Mouse (Mus musculus) MEL (cell line): ENCODE data around the gene C2cd4b. TPM values are rescaled to one million over a fixed set of nuclear protein-coding genes. Genes with fewer than 3 reads are reported as not detected.

ENCODE experiments used
- DNase-seq: peaks from one replicate; pipeline ENCODE4 v3.0.0; 2011; ENCODE audit warnings: low read depth, low spot score
- H3K27ac ChIP-seq: 2 replicates; pipeline ENCODE4 v1.5.1; 2012; ENCODE audit warnings: low read depth, mild to moderate bottlenecking, control low read depth, low read length, moderate library complexity; ENCODE audit not compliant: control insufficient read depth
- H3K27me3 ChIP-seq, 2 experiments: fragments of 150-350 bp in 1 of 2; sonication (generic) in 1 of 2; 2 replicates each; pipeline ENCODE4 v1.6.1; 2012; ENCODE audit warnings: low read length in 2 of 2, mild to moderate bottlenecking in 2 of 2, improper control_type of control experiment in 1 of 2, moderate library complexity in 1 of 2; ENCODE audit not compliant: insufficient read depth in 2 of 2, control insufficient read depth in 1 of 2
- H3K36me3 ChIP-seq, 2 experiments: 2 replicates each; pipeline ENCODE4 v1.6.1; 2012 to 2014; ENCODE audit warnings: low read length in 2 of 2, improper control_type of control experiment in 1 of 2, inconsistent platforms in 1 of 2, mild to moderate bottlenecking in 1 of 2; ENCODE audit not compliant: insufficient read depth in 2 of 2, control insufficient read depth in 1 of 2
- H3K4me1 ChIP-seq, 2 experiments: fragments of 150-350 bp in 1 of 2; sonication (generic) in 1 of 2; 2 replicates each; pipeline ENCODE4 v1.6.1; 2012; ENCODE audit warnings: low read length in 2 of 2, improper control_type of control experiment in 1 of 2, mild to moderate bottlenecking in 1 of 2; ENCODE audit not compliant: insufficient read depth in 2 of 2, control insufficient read depth in 1 of 2
- H3K4me3 ChIP-seq, 2 experiments: fragments of 150-350 bp in 1 of 2; sonication (generic) in 1 of 2; 2 replicates each; pipeline ENCODE4 v1.5.1; 2012; ENCODE audit warnings: low read depth in 2 of 2, low read length in 2 of 2, mild to moderate bottlenecking in 2 of 2, moderate library complexity in 2 of 2, control low read depth in 1 of 2, improper control_type of control experiment in 1 of 2; ENCODE audit not compliant: control insufficient read depth in 1 of 2, insufficient read depth in 1 of 2
- H3K79me2 ChIP-seq: 2 replicates; pipeline ENCODE4 v1.6.1; 2012; ENCODE audit warnings: mild to moderate bottlenecking, low read length, moderate library complexity; ENCODE audit not compliant: control insufficient read depth, poor library complexity, insufficient read depth
- H3K9ac ChIP-seq: 2 replicates; pipeline ENCODE4 v1.6.1; 2012; ENCODE audit warnings: low read depth, mild to moderate bottlenecking, control low read depth, low read length, moderate library complexity; ENCODE audit not compliant: control insufficient read depth, poor library complexity, severe bottlenecking
- H3K9me3 ChIP-seq: fragments of 150-350 bp; sonication (generic); replicated peaks from 2 replicates; pipeline ENCODE4 v1.6.1; 2012; ENCODE audit warnings: mild to moderate bottlenecking, low read length, improper control_type of control experiment, moderate library complexity; ENCODE audit not compliant: insufficient read depth
- BHLHE40 ChIP-seq: IDR thresholded peaks from 2 replicates; pipeline ENCODE4 v1.6.1; 2012; ENCODE audit warnings: low read depth, mild to moderate bottlenecking, inconsistent platforms, low read length, improper control_type of control experiment, borderline replicate concordance
- CHD2 ChIP-seq: IDR thresholded peaks from 2 replicates; pipeline ENCODE4 v1.6.1; 2011; ENCODE audit warnings: low read length, improper control_type of control experiment
- CTCF ChIP-seq, 3 experiments: IDR thresholded peaks in 2 of 3; conservative IDR thresholded peaks in 1 of 3; 2 replicates each; pipeline ENCODE4 v1.5.1; 2011 to 2012; ENCODE audit warnings: low read length in 3 of 3, low read depth in 2 of 3, mild to moderate bottlenecking in 2 of 3, improper control_type of control experiment in 1 of 3, inconsistent platforms in 1 of 3, mixed read lengths in 1 of 3, moderate library complexity in 1 of 3; ENCODE audit not compliant: control insufficient read depth in 1 of 3, insufficient read depth in 1 of 3, poor library complexity in 1 of 3, severe bottlenecking in 1 of 3
- E2F4 ChIP-seq: IDR thresholded peaks from 2 replicates; pipeline ENCODE4 v1.6.1; 2011; ENCODE audit warnings: low read depth, low read length, improper control_type of control experiment, borderline replicate concordance
- ETS1 ChIP-seq: IDR thresholded peaks from 2 replicates; pipeline ENCODE4 v1.6.1; 2012; ENCODE audit warnings: low read depth, mild to moderate bottlenecking, inconsistent platforms, low read length, improper control_type of control experiment, moderate library complexity
- HCFC1 ChIP-seq: IDR thresholded peaks from 2 replicates; pipeline ENCODE4 v1.6.1; 2012; ENCODE audit warnings: low read depth, mild to moderate bottlenecking, inconsistent platforms, low read length, improper control_type of control experiment, moderate library complexity
- JUND ChIP-seq: IDR thresholded peaks from 2 replicates; pipeline ENCODE4 v1.6.1; 2011; ENCODE audit warnings: low read depth, mild to moderate bottlenecking, improper control_type of control experiment, low read length
- KAT2A ChIP-seq: conservative IDR thresholded peaks from 2 replicates; pipeline ENCODE4 v1.6.1; 2012; ENCODE audit warnings: low read depth, low read length, improper control_type of control experiment, inconsistent platforms
- MAFK ChIP-seq: IDR thresholded peaks from 2 replicates; pipeline ENCODE4 v1.6.1; 2011; ENCODE audit warnings: low read depth, mild to moderate bottlenecking, low read length, improper control_type of control experiment, borderline replicate concordance
- MAX ChIP-seq: IDR thresholded peaks from 2 replicates; pipeline ENCODE4 v1.6.1; 2011; ENCODE audit warnings: low read length, improper control_type of control experiment
- MAZ ChIP-seq: IDR thresholded peaks from 2 replicates; pipeline ENCODE4 v1.6.1; 2012; ENCODE audit warnings: low read depth, mild to moderate bottlenecking, inconsistent platforms, low read length, improper control_type of control experiment
- MXI1 ChIP-seq: IDR thresholded peaks from 2 replicates; pipeline ENCODE4 v1.6.1; 2011; ENCODE audit warnings: mild to moderate bottlenecking, low read depth, low read length, improper control_type of control experiment
- MYC ChIP-seq: IDR thresholded peaks from 2 replicates; pipeline ENCODE4 v1.6.1; 2011; ENCODE audit warnings: low read depth, mild to moderate bottlenecking, low read length, improper control_type of control experiment, moderate library complexity
- NELFE ChIP-seq: IDR thresholded peaks from 2 replicates; pipeline ENCODE4 v1.6.1; 2011; ENCODE audit warnings: low read depth, low read length, improper control_type of control experiment
- NRF1 ChIP-seq: IDR thresholded peaks from 2 replicates; pipeline ENCODE4 v1.6.1; 2014; ENCODE audit warnings: low read depth, mild to moderate bottlenecking, inconsistent platforms, low read length, improper control_type of control experiment, moderate library complexity; ENCODE audit not compliant: poor library complexity, insufficient read depth, severe bottlenecking
- POLR2AphosphoS5 ChIP-seq: IDR thresholded peaks from 2 replicates; pipeline ENCODE4 v1.6.1; 2012; ENCODE audit warnings: low read depth, borderline replicate concordance, mild to moderate bottlenecking, inconsistent platforms, low read length, moderate library complexity, mixed read lengths
- RAD21 ChIP-seq: IDR thresholded peaks from 2 replicates; pipeline ENCODE4 v1.6.1; 2011; ENCODE audit warnings: mild to moderate bottlenecking, low read depth, low read length, improper control_type of control experiment
- SMC3 ChIP-seq: IDR thresholded peaks from 2 replicates; pipeline ENCODE4 v1.6.1; 2011; ENCODE audit warnings: low read depth, low read length, improper control_type of control experiment
- TAL1 ChIP-seq: IDR thresholded peaks from 2 replicates; pipeline ENCODE4 v1.6.1; 2012; ENCODE audit warnings: mild to moderate bottlenecking, inconsistent platforms, low read length, moderate library complexity, mixed read lengths
- TBP ChIP-seq: IDR thresholded peaks from 2 replicates; pipeline ENCODE4 v1.8.0; 2011; ENCODE audit warnings: low read depth, low read length, improper control_type of control experiment
- TCF12 ChIP-seq: IDR thresholded peaks from 2 replicates; pipeline ENCODE4 v1.6.1; 2014; ENCODE audit warnings: low read depth, mild to moderate bottlenecking, inconsistent platforms, low read length, improper control_type of control experiment, moderate library complexity
- USF1 ChIP-seq: IDR thresholded peaks from 2 replicates; pipeline ENCODE4 v1.6.1; 2014; ENCODE audit warnings: low read depth, mild to moderate bottlenecking, inconsistent platforms, low read length, improper control_type of control experiment, moderate library complexity
- USF2 ChIP-seq, 2 experiments: IDR thresholded peaks; 2 replicates each; pipeline ENCODE4 v1.6.1; 2011 to 2012; ENCODE audit warnings: improper control_type of control experiment in 2 of 2, low read length in 2 of 2, borderline replicate concordance in 1 of 2, inconsistent platforms in 1 of 2, low read depth in 1 of 2, mild to moderate bottlenecking in 1 of 2; ENCODE audit not compliant: insufficient read depth in 1 of 2
- ZNF384 ChIP-seq: IDR thresholded peaks from 2 replicates; pipeline ENCODE4 v1.6.1; 2012; ENCODE audit warnings: low read depth, mild to moderate bottlenecking, inconsistent platforms, low read length, improper control_type of control experiment
- polyA plus RNA-seq, 2 experiments: library from polyadenylated mRNA; stranded (reverse) in 1 of 2; unstranded in 1 of 2; fragments of >175 nt in 1 of 2; fragments of >200 nt in 1 of 2; gene quantifications; 2 replicates each; pipeline versions ENCODE4 v1.2.1 to v1.2.4; 2012; ENCODE audit warnings: low replicate concordance in 2 of 2, low read depth in 1 of 2; ENCODE audit not compliant: insufficient read length in 2 of 2, insufficient read depth in 1 of 2, missing spikeins in 1 of 2
- total RNA-seq: library from RNA; depleted of rRNA; stranded (reverse); fragments of 300-350 nt; gene quantifications from 2 replicates; pipeline ENCODE4 v1.2.3, GENCODE M21; 2012

Gene C2cd4b
- total and polyA plus RNA-seq, 3 experiments = not detected

- H3K27ac ChIP-seq = no peak overlapping the region
- H3K27me3 ChIP-seq = no peaks in the 10 kb centered on the region
- no peaks in the 10 kb centered on the region for H3K79me2 ChIP-seq
- no peaks in the 10 kb centered on the region for H3K9me3 ChIP-seq
- no peaks in the 10 kb centered on the region for H3K4me1 ChIP-seq
- no peak overlapping the region for H3K4me3 ChIP-seq
- H3K36me3 ChIP-seq = no peaks in the 10 kb centered on the region
- H3K9ac ChIP-seq = no peak overlapping the region
- DNase-seq = no peak
- no peak for TF ChIP-seq HCFC1
- no peak for TF ChIP-seq KAT2A
- no peak for TF ChIP-seq CHD2
- no peak for TF ChIP-seq NRF1
- no peak for TF ChIP-seq ETS1
- TF ChIP-seq JUND = no peak
- TF ChIP-seq BHLHE40 = no peak
- no peak for TF ChIP-seq ZNF384
- TF ChIP-seq SMC3 = no peak
- no peak for TF ChIP-seq MAX
These were observed 24.2 kb downstream of the C2cd4b start for GRCm38 (mm10) chr9:67783464-67783863.

GRCm38 (mm10) chr9:67783925-67784324 is 24.7 kb downstream of the C2cd4b start:
- DNase-seq = peak; percentile 32
- no peak overlapping the region for H3K4me3 ChIP-seq

GRCm38 (mm10) chr9:67786311-67786710 is 27.1 kb downstream of the C2cd4b start:
- Histone ChIP-seq H3K27me3 (no peaks in the 10 kb centered on the region), H3K79me2 (no peaks in the 10 kb centered on the region), H3K36me3 (no peaks in the 10 kb centered on the region), H3K4me1 (no peaks in the 10 kb centered on the region), H3K4me3 (no peak overlapping the region), H3K9ac (no peak overlapping the region), H3K9me3 (no peaks in the 10 kb centered on the region), H3K27ac (no peak overlapping the region)
- no peak for DNase-seq
- TF ChIP-seq MAFK (no peak), TAL1 (no peak), KAT2A (no peak), MYC (no peak), MAX (no peak), MXI1 (no peak), ZNF384 (no peak), TCF12 (no peak)

More at GRCm38 (mm10) chr9:67783925-67784324, 24.7 kb downstream of the C2cd4b start:
- Histone ChIP-seq H3K4me1 (no peaks in the 10 kb centered on the region), H3K27ac (no peak overlapping the region), H3K36me3 (no peaks in the 10 kb centered on the region), H3K9ac (no peak overlapping the region), H3K27me3 (no peaks in the 10 kb centered on the region), H3K9me3 (no peaks in the 10 kb centered on the region), H3K79me2 (no peaks in the 10 kb centered on the region)
- TF ChIP-seq USF2 (IDR thresholded peaks at IDR 0.05; ENCODE audit: borderline replicate concordance in 1 of 2, insufficient read depth in 1 of 2, low read depth in 1 of 2, low read length in 2 of 2) = no peak
- TF ChIP-seq TBP = no peak
- TF ChIP-seq RAD21 = peak; percentile 50
- TF ChIP-seq SMC3 = peak; percentile 35; the same call in 1 of the 2 replicates
- TF ChIP-seq MAFK = no peak
- no peak for TF ChIP-seq E2F4
- no peak for TF ChIP-seq NRF1
- no peak for TF ChIP-seq MAZ
- no peak for TF ChIP-seq POLR2AphosphoS5
- peak; percentile 55 to 60 (median 59) for TF ChIP-seq CTCF (IDR thresholded peaks at IDR 0.05 in 2 of 3, conservative IDR thresholded peaks at IDR 0.05 in 1 of 3; ENCODE audit: control insufficient read depth in 1 of 3, insufficient read depth in 1 of 3, low read depth in 2 of 3, low read length in 3 of 3, poor library complexity in 1 of 3, severe bottlenecking in 1 of 3)
- no peak for TF ChIP-seq USF1
- no peak for TF ChIP-seq TCF12
- TF ChIP-seq KAT2A = no peak
- no peak for TF ChIP-seq NELFE
